Mouse (Mus musculus): Measurements from ENCODE around the gene Ccdc172.

The Ccdc172 gene

DNA sequence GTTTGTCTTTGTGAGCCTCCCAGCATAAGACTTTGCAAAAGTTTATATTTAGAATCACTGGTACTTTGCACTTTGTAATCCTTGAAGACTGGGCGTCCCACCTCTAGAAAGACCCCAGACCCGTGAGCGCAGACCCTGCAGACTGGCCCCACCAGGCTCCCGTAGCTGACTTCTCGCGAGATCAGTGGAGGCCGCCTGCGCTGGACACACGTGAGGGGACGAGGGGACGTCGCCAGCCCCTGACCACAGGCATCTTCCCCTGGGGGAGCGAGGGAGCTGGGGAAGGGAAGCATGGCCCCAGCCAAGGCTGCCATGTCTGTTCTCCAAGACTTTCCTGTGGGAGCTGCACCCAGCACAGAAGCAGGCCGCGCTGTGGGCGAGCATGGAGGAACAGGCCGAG, at the start of gene Ccdc172:
Ccdc172 (plus strand) TSS at position 176 of the 400 bp plus-strand sequence.
- DNase-seq (ENCODE audit: low spot score in 2 of 2), result no peak

DNA sequence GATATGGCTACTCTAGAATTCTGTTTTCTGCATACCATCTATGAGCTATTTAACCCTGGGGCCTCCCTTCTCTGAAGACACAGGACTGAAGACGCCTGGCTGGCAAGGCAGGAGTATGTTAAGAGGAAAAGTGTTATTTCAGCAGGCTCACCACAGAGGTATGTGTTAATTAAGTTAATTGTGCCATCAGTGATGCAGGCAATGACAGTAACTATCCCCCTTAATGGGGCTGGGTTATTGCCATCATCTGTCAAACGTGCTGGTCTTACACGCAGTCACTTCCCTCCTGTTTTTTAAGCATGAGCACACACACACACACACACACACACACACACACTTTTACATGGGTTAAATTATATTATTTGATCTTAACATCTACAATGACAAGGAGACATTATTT, 48.0 kb upstream of the Ccdc172 start:
- DNase-seq (ENCODE audit: low spot score in 2 of 2), result no peak

DNA sequence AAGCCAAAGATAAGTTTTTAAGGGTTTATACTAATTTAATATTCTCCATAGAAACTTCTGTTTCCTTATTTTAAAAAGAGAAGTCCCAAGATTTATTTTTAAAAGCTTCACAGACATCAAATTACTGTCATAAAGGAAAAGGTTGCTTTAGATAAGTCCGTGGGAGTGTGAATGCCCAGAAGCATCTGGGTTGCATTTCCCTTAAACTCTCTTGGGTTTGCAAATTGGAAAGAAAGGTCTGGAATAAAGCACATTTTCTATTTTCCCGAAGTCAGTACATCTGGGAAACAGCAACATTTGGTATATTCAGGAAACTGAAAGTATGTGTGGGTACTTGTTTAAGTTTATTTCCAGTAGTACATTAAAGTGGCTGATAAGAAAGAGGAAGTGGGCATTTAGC, 43.5 kb upstream of the Ccdc172 start:
- DNase-seq (ENCODE audit: low spot score in 2 of 2), result no peak

DNA sequence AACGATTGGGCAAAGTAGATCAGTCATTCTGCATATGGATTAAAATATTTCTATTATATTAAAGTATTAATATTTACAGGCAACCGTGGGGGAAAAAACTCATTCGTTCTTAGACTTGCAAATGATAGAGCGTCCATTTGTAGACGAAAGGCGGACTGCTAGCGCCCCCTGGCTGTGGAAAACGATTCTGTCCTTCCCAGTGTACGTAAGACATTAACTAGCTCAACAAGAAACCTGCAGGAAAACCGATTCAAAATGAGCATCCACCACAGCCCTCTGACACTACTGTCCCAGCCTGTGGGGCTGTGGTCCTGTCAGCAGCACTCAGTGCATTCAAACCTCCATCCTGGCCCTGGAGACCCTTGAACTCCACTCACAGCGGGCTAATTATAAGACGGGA, 42.4 kb upstream of the Ccdc172 start:
- peak; percentile 61 to 84 for DNase-seq (ENCODE audit: low spot score in 2 of 2)

DNA sequence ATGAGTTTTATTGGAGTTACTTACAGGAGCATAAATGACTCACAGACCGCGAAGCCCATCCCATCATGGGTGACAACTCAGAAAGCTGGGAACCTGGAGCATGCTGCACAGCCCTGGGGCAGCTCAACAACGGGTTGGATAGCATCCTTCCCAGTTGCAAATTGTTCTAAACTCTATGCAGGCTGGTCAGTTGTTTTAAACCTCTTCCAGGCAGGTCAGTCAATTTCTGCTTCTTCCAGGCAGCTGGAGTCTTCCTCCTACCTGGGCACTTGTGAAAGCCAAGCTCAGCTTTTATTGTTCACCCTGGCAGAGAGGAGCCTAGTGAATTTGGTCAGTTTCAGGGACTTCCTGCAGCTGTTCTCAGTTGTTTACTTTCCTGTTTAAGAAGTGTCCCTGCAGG, 37.5 kb upstream of the Ccdc172 start:
- no peak for DNase-seq (ENCODE audit: low spot score in 2 of 2)

DNA sequence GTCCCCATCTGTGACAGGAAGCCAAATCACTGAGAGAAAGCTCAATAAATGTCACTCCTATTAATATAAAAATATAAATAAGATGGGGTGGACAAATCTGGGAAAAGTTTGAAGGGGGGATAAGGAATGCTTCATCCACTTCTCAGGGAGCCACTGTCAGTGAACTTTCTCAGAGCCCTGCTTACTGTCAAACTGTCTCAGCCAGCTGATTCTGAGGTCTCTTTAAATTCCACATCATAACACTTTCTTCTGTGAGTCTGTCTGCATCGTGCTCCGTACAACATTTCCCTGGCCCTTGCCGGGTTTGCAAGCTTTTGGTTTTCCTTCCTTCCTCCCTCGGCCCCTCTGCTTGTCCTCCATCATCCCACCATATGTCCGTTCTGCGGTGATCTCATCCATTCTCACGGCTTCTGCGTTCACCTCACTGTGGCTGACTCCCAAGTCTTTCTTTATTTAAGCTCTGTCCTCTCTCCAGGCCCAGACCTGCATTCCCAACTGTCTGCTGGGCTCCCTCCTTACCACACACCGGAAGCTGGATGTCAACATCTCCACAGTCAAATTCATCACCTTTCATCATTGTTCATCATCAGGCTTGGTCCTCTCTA, 29.3 kb upstream of the Ccdc172 start:
- DNase-seq (ENCODE audit: low spot score in 2 of 2), result no peak

- DNase-seq (ENCODE audit: low spot score in 2 of 2), result no peak
Observed at GRCm38 (mm10) chr19:58486686-58487085, 25.1 kb upstream of the Ccdc172 start.

- no peak for DNase-seq (ENCODE audit: low spot score in 2 of 2)
Observed at GRCm38 (mm10) chr19:58497106-58497505, 14.7 kb upstream of the Ccdc172 start.

- no peak for DNase-seq (ENCODE audit: low spot score in 2 of 2)
Observed at GRCm38 (mm10) chr19:58499420-58499966, 12.3 kb upstream of the Ccdc172 start.

DNA sequence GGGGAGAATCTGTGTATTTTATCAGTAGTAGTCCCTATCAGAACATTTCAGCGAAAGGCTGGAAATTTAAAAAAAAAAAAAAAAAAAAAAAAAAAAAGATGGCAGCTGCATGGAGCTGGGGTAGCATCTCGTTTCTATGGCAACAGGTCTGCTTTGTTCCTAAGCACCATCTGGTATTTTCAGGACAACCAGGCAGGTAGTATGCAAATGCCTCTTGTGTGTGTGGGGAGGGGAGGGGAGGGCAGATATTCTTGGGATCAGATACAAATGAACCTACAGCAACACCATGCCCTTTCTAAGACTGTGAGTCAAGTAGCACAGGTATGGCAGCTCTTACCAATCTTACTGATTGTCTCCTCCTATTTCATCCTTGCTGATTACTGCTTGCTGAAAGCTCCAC, 11.7 kb upstream of the Ccdc172 start:
- no peak for DNase-seq (ENCODE audit: low spot score in 2 of 2)

- DNase-seq (ENCODE audit: low spot score in 2 of 2), result no peak
Observed at GRCm38 (mm10) chr19:58521696-58522095, 9.9 kb downstream of the Ccdc172 start.

DNA sequence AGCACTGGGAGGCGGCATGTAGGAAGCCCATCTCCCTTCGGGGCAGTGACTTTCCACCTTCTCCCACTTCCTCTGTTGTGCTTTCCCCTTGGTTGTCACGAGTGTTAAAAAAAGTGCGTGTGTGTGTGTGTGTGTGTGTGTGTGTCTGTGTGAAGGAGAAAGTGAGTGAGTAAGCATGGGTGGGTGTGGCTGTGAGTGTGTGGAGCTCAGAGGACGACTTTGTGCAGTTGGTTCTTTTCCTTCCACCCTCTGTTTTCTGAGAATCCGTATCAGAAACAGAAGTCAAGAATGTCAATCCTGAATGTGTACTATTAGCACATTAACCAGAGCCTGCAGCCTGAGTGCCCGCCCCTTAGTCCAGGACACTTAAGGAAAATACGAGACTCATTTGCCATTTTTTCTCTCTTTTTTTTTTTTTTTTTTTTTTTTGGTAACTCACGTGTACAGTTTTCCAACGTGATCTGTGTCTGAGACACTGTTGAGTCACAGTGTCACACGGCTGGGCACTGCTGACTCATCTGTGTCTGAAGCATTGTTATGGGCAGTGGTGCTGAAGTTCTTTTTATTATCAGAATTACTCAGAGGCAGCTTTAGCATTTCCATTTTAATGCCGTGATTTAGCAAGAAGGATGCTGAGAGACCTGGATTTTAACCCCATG, 12.1 kb downstream of the Ccdc172 start:
- DNase-seq (ENCODE audit: low spot score in 2 of 2), result no peak

DNA sequence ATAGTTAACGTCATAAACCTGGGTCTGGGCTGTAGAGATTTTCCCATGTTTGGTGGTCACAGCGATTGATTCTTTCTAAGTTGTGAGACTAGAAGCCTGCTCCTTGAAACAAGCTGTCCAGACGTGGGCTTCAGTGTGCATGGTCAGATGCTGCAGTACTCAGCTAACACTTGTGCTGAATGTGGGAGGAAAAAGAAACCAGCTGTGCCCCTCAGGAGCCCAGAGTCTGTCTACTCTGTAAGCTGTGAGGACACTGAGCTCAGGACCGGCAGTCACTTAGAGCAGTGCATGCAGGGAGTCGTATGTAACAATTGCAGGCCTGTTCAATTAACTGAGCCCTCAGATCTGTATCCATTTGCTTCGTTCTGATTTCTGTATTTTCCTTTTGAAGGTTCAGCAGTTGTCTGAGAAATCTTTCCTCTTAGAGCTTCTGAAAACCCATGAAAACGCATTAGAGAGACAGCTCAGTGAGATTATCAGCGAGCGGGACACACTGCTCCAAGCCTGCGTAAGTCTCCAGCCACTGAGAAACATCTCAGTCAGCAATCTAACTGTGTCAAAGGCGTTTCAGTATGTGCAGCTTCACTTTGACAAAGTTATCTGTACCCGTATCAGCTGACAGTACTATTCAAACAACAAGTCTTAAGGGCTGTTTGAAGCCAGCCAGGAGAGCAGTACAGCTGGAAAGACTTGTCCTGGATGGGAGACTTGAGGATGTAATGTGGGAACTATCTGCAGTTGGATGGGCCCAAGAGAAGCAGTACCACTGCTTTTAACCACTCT, 13.9 kb downstream of the Ccdc172 start:
- no peak for DNase-seq (ENCODE audit: low spot score in 2 of 2)

DNA sequence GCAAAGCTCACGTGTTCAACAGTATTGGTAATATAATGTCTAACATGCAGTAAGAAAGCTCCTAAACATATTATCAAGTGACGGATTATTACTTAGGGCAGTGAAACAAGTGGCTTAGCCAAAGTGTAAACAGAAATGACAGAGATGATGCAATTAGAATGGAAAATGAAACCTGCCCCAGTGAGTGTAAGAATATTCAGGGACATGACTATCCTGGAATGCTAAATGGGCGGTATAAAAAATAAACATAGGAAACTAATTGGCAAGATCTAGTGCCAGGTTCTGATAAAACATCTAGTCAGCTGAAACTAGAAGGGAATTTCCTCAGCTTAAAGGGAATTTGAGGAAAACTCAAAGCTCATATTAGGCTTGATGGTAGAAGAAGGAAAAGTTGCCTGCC, 21.3 kb downstream of the Ccdc172 start:
- DNase-seq (ENCODE audit: low spot score in 2 of 2), result no peak

GRCm38 (mm10) chr19:58536691-58537090, 24.9 kb downstream of the Ccdc172 start:
- no peak for DNase-seq (ENCODE audit: low spot score in 2 of 2)

DNA sequence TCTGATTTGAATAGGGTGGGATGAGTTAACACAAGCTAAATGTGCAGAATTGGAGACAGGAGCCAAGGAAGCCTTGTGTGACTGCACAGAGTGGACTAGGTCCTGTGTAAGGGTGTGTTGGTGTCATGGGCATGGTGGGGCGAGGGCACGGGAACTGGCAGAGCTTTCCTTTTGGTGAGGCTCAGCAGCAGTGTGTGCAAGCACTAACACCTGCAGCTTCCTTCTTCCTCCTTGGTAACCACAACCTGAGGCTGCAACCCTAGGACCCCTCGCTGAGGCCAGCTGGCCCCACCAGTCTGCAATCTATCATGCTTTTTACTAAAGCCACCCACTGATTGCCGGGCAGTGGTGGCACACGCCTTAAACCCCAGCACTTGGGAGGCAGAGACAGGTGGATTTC, 28.6 kb downstream of the Ccdc172 start:
- no peak for DNase-seq (ENCODE audit: low spot score in 2 of 2)

DNA sequence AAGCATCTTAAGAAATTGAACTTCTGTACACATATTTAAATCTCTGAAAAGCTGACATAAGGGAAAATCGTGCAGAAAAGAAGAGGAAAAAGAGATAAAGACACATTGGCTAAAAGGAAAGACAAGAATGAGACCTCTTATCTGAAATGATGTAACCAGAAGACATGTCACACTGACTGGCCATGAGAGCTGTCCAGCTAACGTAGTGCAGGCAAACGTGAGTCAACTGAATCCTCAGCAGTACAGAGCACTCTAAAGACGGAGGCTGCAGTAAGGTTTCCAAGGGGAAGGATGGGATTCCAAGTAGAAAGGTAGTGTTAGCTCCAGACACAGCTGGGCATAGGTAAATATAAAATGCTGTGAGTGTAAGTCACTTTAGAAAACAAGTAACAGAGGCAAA, 36.6 kb downstream of the Ccdc172 start:
- DNase-seq (ENCODE audit: low spot score in 2 of 2), result no peak

DNA sequence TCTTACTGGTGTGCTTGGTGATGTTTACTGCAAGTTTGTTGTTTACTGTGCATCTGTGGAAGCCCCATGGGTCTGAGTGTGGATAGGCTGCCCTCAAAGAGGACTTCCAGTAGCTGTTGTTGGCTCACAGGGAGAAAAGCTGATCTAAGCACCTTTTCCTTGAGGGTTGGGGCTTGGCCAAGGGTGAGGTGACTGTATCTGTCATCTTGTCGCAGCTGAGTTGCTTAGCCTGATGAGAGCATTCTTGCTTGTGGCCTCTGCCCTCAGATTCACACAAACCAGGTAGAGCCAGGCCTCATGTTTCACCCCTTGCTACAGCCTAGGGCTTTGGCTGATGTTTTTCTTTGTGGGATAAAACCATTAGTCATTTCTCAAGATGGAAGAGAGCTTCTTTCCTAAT, 38.7 kb downstream of the Ccdc172 start:
- no peak for DNase-seq (ENCODE audit: low spot score in 2 of 2)

DNA sequence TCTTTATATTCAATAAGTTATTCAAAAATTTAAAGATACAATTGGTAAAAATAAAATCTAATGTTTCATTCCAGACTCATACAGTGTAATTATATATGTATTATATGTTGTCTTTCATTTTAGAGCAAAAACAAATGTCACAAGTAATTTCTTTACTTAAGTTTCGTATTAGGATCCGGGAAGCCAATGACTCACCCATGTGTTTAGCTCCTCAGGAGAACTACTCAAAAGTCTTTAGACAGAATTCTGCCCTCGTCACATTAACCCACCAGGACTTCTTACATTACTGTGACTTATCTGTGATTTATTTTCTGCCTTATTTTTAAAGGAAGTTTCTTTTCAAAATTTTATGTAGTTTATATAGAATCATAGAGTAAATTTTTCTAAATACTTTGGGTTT, 39.1 kb downstream of the Ccdc172 start:
- DNase-seq (ENCODE audit: low spot score in 2 of 2), result no peak

DNA sequence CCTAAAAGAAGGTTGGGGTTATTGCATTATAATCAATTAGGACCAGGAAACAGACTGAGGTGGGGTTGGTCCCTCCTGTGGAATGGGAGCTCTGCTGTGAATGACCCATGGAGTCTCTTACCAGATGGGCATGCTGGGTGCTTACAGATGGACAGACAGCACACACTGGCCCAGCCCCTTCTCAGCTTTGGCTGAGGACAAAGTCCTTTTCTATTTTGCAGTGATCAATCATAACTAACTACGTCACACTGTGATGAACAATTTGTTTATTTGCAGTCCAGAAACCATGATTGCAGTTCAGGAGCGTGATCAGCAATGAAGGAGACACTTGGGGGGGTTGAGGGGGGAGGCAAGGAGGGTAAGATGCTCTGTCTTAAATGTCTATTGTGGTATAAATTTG, 43.2 kb downstream of the Ccdc172 start:
- DNase-seq (ENCODE audit: low spot score in 2 of 2), result no peak

DNA sequence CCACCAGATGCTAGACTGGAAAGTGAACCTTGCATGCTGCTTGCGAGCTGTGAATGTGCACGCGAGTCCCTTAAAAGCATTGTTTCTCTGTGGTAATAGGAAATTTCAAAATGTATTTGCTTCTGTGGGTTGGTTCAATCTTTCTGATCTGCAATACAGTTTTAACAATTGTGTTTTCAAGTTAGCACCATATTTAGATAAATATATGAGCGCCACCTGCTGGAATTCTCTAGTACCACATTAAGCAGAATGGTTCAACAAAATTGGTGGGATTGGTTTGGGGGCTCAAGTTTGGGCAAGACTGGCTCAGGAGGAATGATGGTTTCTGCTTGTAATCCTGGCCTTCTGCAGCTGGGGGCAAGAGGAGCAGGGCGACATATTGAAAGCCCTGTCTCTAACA, 46.6 kb downstream of the Ccdc172 start:
- DNase-seq (ENCODE audit: low spot score in 2 of 2), result no peak

DNA sequence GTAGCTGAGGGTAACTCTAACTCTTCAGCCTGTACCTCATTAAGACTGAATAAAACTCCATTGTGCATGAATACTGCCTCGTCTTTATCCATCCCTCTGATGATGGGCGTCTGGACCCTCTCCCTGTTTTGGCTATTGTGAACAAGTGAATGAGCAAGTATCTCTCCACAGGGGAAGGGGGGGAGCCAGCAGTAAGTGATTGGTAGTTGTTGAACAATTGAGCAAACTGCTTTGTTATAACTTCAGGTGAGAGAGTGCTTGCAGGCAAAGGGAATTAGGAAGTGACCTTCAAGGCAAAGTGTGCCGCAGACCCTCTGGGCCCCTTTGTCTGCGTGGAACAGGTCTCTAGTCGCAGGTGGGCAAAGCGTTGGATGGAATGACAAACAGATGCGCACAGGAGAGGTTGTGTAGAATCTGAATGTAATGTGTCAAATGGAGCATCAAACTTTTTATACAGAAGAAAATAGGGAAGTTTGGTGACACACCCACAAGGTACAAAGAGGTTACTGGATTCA, 50.6 kb downstream of the Ccdc172 start:
- DNase-seq (ENCODE audit: low spot score in 2 of 2), result no peak

GRCm38 (mm10) chr19:58571566-58571965, 59.8 kb downstream of the Ccdc172 start:
- no peak for DNase-seq (ENCODE audit: low spot score in 2 of 2)
